Mouse (Mus musculus) heart, adult 2 months (tissue): ENCODE data around the gene Mylk2.

Source experiments
- CTCF ChIP-seq: fragments of 200-600 bp; IDR thresholded peaks from 2 replicates; pipeline ENCODE4 v1.8.1; 2022; ENCODE audit warnings: antibody characterized with exemption, mild to moderate bottlenecking, moderate library complexity
- POLR2A ChIP-seq: fragments of 200-500 bp; IDR thresholded peaks from 2 replicates; pipeline ENCODE4 v1.6.1; 2011; ENCODE audit warnings: mild to moderate bottlenecking, low read depth, low read length, control low read depth; ENCODE audit not compliant: insufficient read depth

DNA sequence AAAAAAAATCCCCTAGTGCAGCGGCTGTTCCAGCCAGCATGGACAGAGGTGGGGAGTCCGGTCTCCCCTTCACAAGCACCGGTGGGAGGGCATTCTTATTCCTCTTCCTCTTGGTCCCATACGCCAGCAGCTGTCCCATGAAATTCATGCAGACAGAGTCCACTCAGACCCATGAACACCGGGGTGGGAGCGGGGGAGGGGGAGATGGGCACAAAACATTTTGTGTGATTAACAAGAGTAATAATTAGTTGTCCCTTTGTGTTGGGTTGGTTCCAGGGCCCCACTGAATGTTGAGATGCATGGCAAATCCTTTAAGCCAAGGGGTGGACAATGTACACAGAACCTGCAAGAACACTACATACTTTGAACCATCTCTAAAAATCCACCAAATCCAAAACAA is 30.0 kb downstream of the Mylk2 start:
- no peak for TF ChIP-seq POLR2A
- no peak for TF ChIP-seq CTCF
